Mouse (Mus musculus) brain, embryonic 14.5 days (tissue): ENCODE data around the gene Pts.

Experiments
- CTCF ChIP-seq: fragments of 200-500 bp; IDR thresholded peaks from 2 replicates; pipeline ENCODE4 v1.5.1; 2012; ENCODE audit warnings: inconsistent platforms, mild to moderate bottlenecking, moderate library complexity, borderline replicate concordance; ENCODE audit not compliant: insufficient read depth, insufficient read length; ENCODE audit errors: extremely low read depth
- POLR2A ChIP-seq: fragments of 200-500 bp; IDR thresholded peaks from 2 replicates; pipeline ENCODE4 v1.6.1; 2012; ENCODE audit warnings: mild to moderate bottlenecking, inconsistent platforms, borderline replicate concordance; ENCODE audit not compliant: poor library complexity, insufficient read depth, insufficient read length, severe bottlenecking; ENCODE audit errors: extremely low read depth

- TF ChIP-seq CTCF (no peak), POLR2A (no peak)
Observed at GRCm38 (mm10) chr9:50477270-50477669, 51.3 kb downstream of the Pts start.
